Mouse (Mus musculus): ENCODE data around the gene Zdhhc23. TPM values are rescaled to one million over a fixed set of nuclear protein-coding genes. Genes with fewer than 3 reads are reported as not detected.

Gene Zdhhc23
- polyA plus RNA-seq, 1 experiment from 2014 or later: 0.61 TPM

GRCm38 (mm10) chr16:43963291-43963690, 16.3 kb downstream of the Zdhhc23 start:
- Histone ChIP-seq H3K4me1 (ENCODE audit: control insufficient read depth, insufficient read depth, low read length) (no peaks in the 10 kb centered on the region), H3K36me3 (ENCODE audit: control insufficient read depth, insufficient read depth, low read length) (no peaks in the 10 kb centered on the region), H3K9me3 (ENCODE audit: control insufficient read depth, low read length) (no peaks in the 10 kb centered on the region), H3K9ac (ENCODE audit: low read length) (no peak overlapping the region), H3K27ac (replicated peaks; ENCODE audit: low read depth, low read length) (no peak overlapping the region), H3K4me3 (ENCODE audit: low read depth, low read length) (no peak overlapping the region), H3K27me3 (ENCODE audit: control insufficient read depth, insufficient read depth, low read length) (no peaks in the 10 kb centered on the region), H3K4me2 (ENCODE audit: low read depth, severe bottlenecking) (no peak overlapping the region)
- 94% methylated on average over 9 of the region's 9 CpGs for WGBS
- no peak for ATAC-seq (ENCODE audit: insufficient number of reproducible peaks, low FRiP score, low TSS enrichment, low read depth)
- no peak for DNase-seq (ENCODE audit: low spot score)

DNA sequence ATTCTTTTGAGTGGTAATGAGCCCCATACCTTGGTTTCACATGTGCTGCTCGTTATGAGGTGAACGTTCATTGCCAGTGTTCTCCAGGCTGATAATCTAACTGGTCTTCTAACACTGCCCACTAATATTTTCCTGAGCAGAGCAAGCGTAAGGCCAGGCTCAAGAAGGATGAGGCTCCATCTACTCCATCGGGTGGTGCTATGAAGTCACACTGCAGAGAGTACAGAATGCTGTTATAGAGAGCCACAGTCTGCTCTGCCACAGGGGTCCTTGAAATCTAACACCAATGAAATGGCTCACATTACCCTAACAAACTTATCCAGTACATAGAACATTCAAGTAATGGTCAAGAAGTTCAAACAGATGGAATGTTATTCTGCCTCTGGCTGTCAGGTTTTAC, 21.6 kb downstream of the Zdhhc23 start:
- Histone ChIP-seq H3K9ac (ENCODE audit: low read length) (no peak overlapping the region), H3K36me3 (ENCODE audit: control insufficient read depth, insufficient read depth, low read length) (no peaks in the 10 kb centered on the region), H3K27ac (replicated peaks; ENCODE audit: low read depth, low read length) (no peak overlapping the region), H3K4me2 (ENCODE audit: low read depth, severe bottlenecking) (no peak overlapping the region), H3K4me3 (ENCODE audit: low read depth, low read length) (no peak overlapping the region), H3K9me3 (ENCODE audit: control insufficient read depth, low read length) (no peaks in the 10 kb centered on the region), H3K4me1 (ENCODE audit: control insufficient read depth, insufficient read depth, low read length) (no peaks in the 10 kb centered on the region), H3K27me3 (ENCODE audit: control insufficient read depth, insufficient read depth, low read length) (no peaks in the 10 kb centered on the region)
- DNase-seq (ENCODE audit: low spot score) (no peak), ATAC-seq (ENCODE audit: insufficient number of reproducible peaks, low FRiP score, low TSS enrichment, low read depth) (0 out of 2 replicates have a peak, but pooled peaks have one; percentile 51)
- 53% methylated on average over 4 of the region's 4 CpGs for WGBS

- WGBS: 78% methylated on average over 6 of the region's 6 CpGs
These were observed 24.7 kb downstream of the Zdhhc23 start for GRCm38 (mm10) chr16:43954913-43955312.

GRCm38 (mm10) chr16:43951591-43951990, 28.0 kb downstream of the Zdhhc23 start:
- Histone ChIP-seq H3K27ac (replicated peaks; ENCODE audit: low read depth, low read length) (no peak overlapping the region), H3K4me1 (ENCODE audit: control insufficient read depth, insufficient read depth, low read length) (no peaks in the 10 kb centered on the region), H3K4me2 (ENCODE audit: low read depth, severe bottlenecking) (no peak overlapping the region), H3K36me3 (ENCODE audit: control insufficient read depth, insufficient read depth, low read length) (no peaks in the 10 kb centered on the region), H3K27me3 (ENCODE audit: control insufficient read depth, insufficient read depth, low read length) (no peaks in the 10 kb centered on the region), H3K9me3 (ENCODE audit: control insufficient read depth, low read length) (no peaks in the 10 kb centered on the region), H3K4me3 (ENCODE audit: low read depth, low read length) (no peak overlapping the region), H3K9ac (ENCODE audit: low read length) (no peak overlapping the region)
- DNase-seq (ENCODE audit: low spot score): no peak
- WGBS: 80% methylated on average over 4 of the region's 4 CpGs
- ATAC-seq (ENCODE audit: insufficient number of reproducible peaks, low FRiP score, low TSS enrichment, low read depth): no peak

More at GRCm38 (mm10) chr16:43954913-43955312, 24.7 kb downstream of the Zdhhc23 start:
- Histone ChIP-seq H3K27ac (replicated peaks; ENCODE audit: low read depth, low read length) (no peak overlapping the region), H3K4me3 (ENCODE audit: low read depth, low read length) (no peak overlapping the region), H3K27me3 (ENCODE audit: control insufficient read depth, insufficient read depth, low read length) (no peaks in the 10 kb centered on the region), H3K9me3 (ENCODE audit: control insufficient read depth, low read length) (no peaks in the 10 kb centered on the region), H3K9ac (ENCODE audit: low read length) (no peak overlapping the region), H3K4me2 (ENCODE audit: low read depth, severe bottlenecking) (no peak overlapping the region), H3K4me1 (ENCODE audit: control insufficient read depth, insufficient read depth, low read length) (no peaks in the 10 kb centered on the region), H3K36me3 (ENCODE audit: control insufficient read depth, insufficient read depth, low read length) (no peaks in the 10 kb centered on the region)
- DNase-seq (ENCODE audit: low spot score) (no peak), ATAC-seq (ENCODE audit: insufficient number of reproducible peaks, low FRiP score, low TSS enrichment, low read depth) (no peak)

DNA sequence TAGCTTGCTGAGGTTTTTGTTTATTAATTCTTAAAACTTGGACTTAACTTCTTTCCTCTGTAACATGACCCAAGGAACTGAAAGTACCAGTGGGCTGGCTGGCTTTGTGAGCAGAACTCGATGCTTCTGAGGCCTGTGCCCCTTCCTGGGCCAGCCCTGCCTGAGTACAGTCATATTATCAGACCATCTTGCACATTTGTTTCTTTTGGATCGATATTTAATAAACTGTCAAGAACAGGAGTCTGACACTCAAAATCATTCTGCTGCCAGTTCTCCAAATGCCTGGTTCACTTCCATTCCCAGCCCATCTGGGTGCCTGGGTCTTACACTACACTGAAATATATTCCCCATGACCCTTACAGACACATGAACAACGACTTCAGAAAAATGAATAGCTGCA, 33.7 kb downstream of the Zdhhc23 start:
- WGBS: 78% methylated on average over 3 of the region's 3 CpGs
- DNase-seq (ENCODE audit: low spot score): no peak
- H3K27ac ChIP-seq (replicated peaks; ENCODE audit: low read depth, low read length): no peak overlapping the region

GRCm38 (mm10) chr16:43945351-43945750, 34.2 kb downstream of the Zdhhc23 start:
- Histone ChIP-seq H3K27me3 (ENCODE audit: control insufficient read depth, insufficient read depth, low read length) (no peaks in the 10 kb centered on the region), H3K9me3 (ENCODE audit: control insufficient read depth, low read length) (no peaks in the 10 kb centered on the region), H3K36me3 (ENCODE audit: control insufficient read depth, insufficient read depth, low read length) (no peaks in the 10 kb centered on the region), H3K27ac (replicated peaks; ENCODE audit: low read depth, low read length) (no peak overlapping the region), H3K4me3 (ENCODE audit: low read depth, low read length) (no peak overlapping the region), H3K4me2 (ENCODE audit: low read depth, severe bottlenecking) (no peak overlapping the region), H3K4me1 (ENCODE audit: control insufficient read depth, insufficient read depth, low read length) (no peaks in the 10 kb centered on the region), H3K9ac (ENCODE audit: low read length) (no peak overlapping the region)
- ATAC-seq (ENCODE audit: insufficient number of reproducible peaks, low FRiP score, low TSS enrichment, low read depth): no peak
- 91% methylated on average over 3 of the region's 3 CpGs for WGBS
- DNase-seq (ENCODE audit: low spot score): no peak

More for the DNA sequence above, 33.7 kb downstream of the Zdhhc23 start:
- Histone ChIP-seq H3K9me3 (ENCODE audit: control insufficient read depth, low read length) (no peaks in the 10 kb centered on the region), H3K4me2 (ENCODE audit: low read depth, severe bottlenecking) (no peak overlapping the region), H3K36me3 (ENCODE audit: control insufficient read depth, insufficient read depth, low read length) (no peaks in the 10 kb centered on the region), H3K4me3 (ENCODE audit: low read depth, low read length) (no peak overlapping the region), H3K9ac (ENCODE audit: low read length) (no peak overlapping the region), H3K27me3 (ENCODE audit: control insufficient read depth, insufficient read depth, low read length) (no peaks in the 10 kb centered on the region), H3K4me1 (ENCODE audit: control insufficient read depth, insufficient read depth, low read length) (no peaks in the 10 kb centered on the region)
- no peak for ATAC-seq (ENCODE audit: insufficient number of reproducible peaks, low FRiP score, low TSS enrichment, low read depth)

DNA sequence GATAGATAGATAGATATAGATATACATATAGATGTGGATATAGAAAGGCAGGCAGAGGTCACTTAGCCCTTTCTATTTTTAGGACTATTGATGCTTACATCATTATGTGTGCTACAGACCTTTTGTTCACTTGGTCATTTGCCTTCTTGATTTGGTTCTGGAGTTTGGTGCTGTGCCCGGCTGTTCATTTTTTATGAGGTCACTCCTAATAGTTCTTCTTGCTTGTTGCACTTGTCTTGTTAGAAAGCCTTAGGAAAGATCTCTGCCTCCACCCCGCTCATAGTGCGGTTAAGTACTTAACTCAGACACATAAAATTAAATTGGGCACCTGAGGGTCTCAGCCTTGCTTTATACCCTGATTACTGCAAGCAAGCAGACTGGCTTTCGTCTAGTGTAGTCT, 38.7 kb downstream of the Zdhhc23 start:
- DNase-seq (ENCODE audit: low spot score) (peak; percentile 36), ATAC-seq (ENCODE audit: insufficient number of reproducible peaks, low FRiP score, low TSS enrichment, low read depth) (no peak)
- Histone ChIP-seq H3K4me1 (ENCODE audit: control insufficient read depth, insufficient read depth, low read length) (no peaks in the 10 kb centered on the region), H3K27me3 (ENCODE audit: control insufficient read depth, insufficient read depth, low read length) (no peaks in the 10 kb centered on the region), H3K9me3 (ENCODE audit: control insufficient read depth, low read length) (no peaks in the 10 kb centered on the region), H3K36me3 (ENCODE audit: control insufficient read depth, insufficient read depth, low read length) (no peaks in the 10 kb centered on the region), H3K27ac (replicated peaks; ENCODE audit: low read depth, low read length) (no peak overlapping the region), H3K9ac (ENCODE audit: low read length) (no peak overlapping the region), H3K4me2 (ENCODE audit: low read depth, severe bottlenecking) (no peak overlapping the region), H3K4me3 (ENCODE audit: low read depth, low read length) (no peak overlapping the region)
- 40% methylated on average over 4 of the region's 4 CpGs for WGBS

DNA sequence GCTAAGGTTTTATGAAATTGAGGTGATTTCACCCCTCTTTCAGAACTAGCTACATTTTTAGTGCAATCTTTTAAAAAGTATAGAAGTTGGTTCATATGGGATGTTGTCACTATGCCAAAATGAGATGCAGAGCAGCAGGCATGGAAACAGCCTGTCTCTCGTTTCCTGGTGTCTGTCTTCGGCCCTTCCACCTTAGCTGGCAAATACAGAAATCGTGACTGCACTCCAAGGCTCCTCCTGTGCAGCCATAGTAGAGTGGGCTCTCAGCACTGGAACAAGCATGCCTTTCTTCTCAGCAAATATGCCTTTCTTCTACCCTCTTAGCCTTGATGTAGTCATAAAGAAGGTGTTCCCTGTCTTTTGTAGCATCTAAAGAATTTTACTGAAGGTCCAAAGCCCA, 43.7 kb downstream of the Zdhhc23 start:
- H3K36me3 ChIP-seq (ENCODE audit: control insufficient read depth, insufficient read depth, low read length): no peaks in the 10 kb centered on the region
- no peaks in the 10 kb centered on the region for H3K9me3 ChIP-seq (ENCODE audit: control insufficient read depth, low read length)
- H3K4me2 ChIP-seq (ENCODE audit: low read depth, severe bottlenecking): no peak overlapping the region
- H3K9ac ChIP-seq (ENCODE audit: low read length): no peak overlapping the region
- no peak overlapping the region for H3K4me3 ChIP-seq (ENCODE audit: low read depth, low read length)
- no peak overlapping the region for H3K27ac ChIP-seq (replicated peaks; ENCODE audit: low read depth, low read length)
- DNase-seq (ENCODE audit: low spot score) (no peak), ATAC-seq (ENCODE audit: insufficient number of reproducible peaks, low FRiP score, low TSS enrichment, low read depth) (no peak)
- WGBS: 73% methylated on average over 3 of the region's 3 CpGs
- no peaks in the 10 kb centered on the region for H3K27me3 ChIP-seq (ENCODE audit: control insufficient read depth, insufficient read depth, low read length)
- no peaks in the 10 kb centered on the region for H3K4me1 ChIP-seq (ENCODE audit: control insufficient read depth, insufficient read depth, low read length)

- WGBS: 88% methylated on average over 3 of the region's 3 CpGs
- DNase-seq (ENCODE audit: low spot score): no peak
- Histone ChIP-seq H3K36me3 (ENCODE audit: control insufficient read depth, insufficient read depth, low read length) (no peaks in the 10 kb centered on the region), H3K9me3 (ENCODE audit: control insufficient read depth, low read length) (no peaks in the 10 kb centered on the region), H3K4me1 (ENCODE audit: control insufficient read depth, insufficient read depth, low read length) (no peaks in the 10 kb centered on the region), H3K27me3 (ENCODE audit: control insufficient read depth, insufficient read depth, low read length) (no peaks in the 10 kb centered on the region), H3K4me2 (ENCODE audit: low read depth, severe bottlenecking) (no peak overlapping the region), H3K4me3 (ENCODE audit: low read depth, low read length) (no peak overlapping the region), H3K27ac (replicated peaks; ENCODE audit: low read depth, low read length) (no peak overlapping the region), H3K9ac (ENCODE audit: low read length) (no peak overlapping the region)
- no peak for ATAC-seq (ENCODE audit: insufficient number of reproducible peaks, low FRiP score, low TSS enrichment, low read depth)
These were observed 44.2 kb downstream of the Zdhhc23 start for GRCm38 (mm10) chr16:43935367-43935766.

Measured in limb, embryonic 11.5 days (tissue).